Mouse (Mus musculus) kidney, postnatal 36 days (tissue): ENCODE data around the gene Hebp1.
A peak's percentile ranks its signal among the peaks of the same experiment; 100 is the strongest.

Source experiments
- DNase-seq, 2 experiments: peaks; one replicate each; pipeline ENCODE4 v3.0.0; 2021 to 2022; ENCODE audit warnings: mixed read lengths in 2 of 2

The Hebp1 gene

GRCm38 (mm10) chr6:135196707-135197106, 1.1 kb downstream of the Hebp1 start:
- no peak for DNase-seq

DNA sequence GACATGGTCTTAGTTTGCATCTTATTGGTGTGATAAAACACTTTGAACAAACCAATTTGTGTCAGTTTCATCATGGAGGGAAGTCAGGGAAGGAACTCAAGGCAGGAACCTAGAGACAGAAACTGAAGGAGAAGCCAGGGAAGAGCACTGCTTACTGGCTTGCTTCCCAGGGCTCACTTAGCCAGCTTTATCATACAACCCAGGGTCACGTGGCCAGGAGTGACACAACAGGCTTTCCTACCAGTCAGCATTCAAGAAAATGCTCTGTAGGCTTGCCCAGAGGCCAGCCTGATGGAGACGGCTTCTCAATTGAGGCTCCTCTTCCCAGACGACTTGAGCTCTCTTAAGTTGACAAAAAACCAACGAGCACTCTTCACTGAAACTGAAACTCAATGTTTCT, 2.9 kb downstream of the Hebp1 start:
- DNase-seq, result no peak

DNA sequence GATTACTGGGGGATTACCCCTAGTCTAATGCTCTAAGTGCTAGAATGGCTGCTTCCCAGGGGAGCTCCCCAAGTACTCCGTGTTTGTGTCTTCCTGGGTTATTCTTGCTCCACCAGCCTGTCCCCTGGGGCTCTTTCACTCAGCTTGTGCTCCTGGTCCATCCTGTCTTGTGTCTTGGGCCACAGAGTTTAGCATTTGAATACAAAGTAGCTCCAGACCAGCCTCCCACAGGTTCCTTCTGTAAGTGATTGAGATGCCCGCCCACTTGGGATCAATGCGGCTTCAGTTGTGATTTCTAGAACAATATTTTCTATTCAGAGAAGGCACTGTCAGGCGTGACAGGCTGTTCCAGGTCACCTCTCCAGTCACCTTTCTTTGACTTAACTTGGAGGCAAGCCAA, 4.1 kb downstream of the Hebp1 start:
- DNase-seq, result peak in 1 of 2 experiments; percentile 17

- no peak for DNase-seq
Measured at GRCm38 (mm10) chr6:135192993-135193392, 4.8 kb downstream of the Hebp1 start.

DNA sequence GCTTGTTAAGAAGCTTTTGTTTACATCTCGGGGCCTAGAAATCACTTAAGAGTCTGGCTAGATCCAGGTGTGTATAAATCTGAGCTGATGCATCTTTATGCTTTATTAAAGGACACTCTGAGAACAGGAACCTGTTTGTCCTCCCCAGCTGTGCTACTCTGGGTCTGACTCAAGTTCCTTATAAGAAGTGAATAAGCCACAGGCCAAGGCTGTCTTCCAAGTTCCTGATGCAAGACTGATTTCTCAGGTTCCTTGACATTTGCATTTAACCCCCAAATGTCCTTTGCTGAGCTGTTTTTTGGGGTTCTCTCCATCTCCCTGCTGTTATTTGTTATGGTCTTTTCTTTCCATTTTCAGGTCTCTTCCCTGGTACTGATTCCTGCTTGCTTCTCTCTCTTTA, 5.9 kb downstream of the Hebp1 start:
- DNase-seq, result no peak

- no peak for DNase-seq
Measured at GRCm38 (mm10) chr6:135190122-135190521, 7.7 kb downstream of the Hebp1 start.

DNA sequence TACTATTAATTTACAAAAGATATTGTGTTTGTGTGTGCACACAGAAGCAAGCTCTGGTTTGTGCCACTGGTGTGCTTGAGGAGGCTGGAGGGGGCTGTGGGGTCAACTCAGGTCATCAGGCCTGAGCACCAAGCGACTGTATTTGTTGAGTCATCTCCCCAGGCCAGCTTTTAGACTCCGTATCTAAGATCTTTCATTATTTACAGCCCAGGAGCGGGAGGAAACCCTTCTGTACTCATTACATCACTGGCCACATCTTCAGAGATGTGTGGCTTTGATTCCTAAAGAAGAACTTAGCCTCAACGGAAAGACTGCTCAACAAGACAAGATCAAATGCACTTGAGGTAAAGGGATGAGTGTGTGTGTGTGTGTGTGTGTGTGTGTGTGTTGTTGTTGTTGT, 9.2 kb downstream of the Hebp1 start:
- no peak for DNase-seq

GRCm38 (mm10) chr6:135187076-135187917, 10.5 kb downstream of the Hebp1 start:
- no peak for DNase-seq

DNA sequence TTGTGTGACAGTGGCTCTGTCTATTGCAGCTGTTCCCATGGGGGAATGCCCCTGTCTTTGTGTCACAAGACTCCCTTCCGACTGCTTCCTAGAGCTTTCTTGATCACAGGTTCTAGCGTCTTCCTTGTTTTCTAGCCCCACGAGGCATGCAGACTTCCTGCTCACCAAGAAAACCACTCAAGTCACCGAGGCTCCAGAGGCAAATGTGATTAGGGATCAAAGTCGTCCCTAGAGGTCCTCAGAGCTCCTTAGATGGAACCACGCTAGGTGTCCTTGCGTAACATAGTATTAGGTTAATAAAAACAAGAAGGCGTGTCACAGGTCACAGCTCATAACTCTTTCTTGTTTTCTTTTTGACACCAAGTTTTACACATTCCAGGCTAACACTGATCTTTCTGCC, 13.9 kb downstream of the Hebp1 start:
- DNase-seq, result peak; percentile 27 to 46

DNA sequence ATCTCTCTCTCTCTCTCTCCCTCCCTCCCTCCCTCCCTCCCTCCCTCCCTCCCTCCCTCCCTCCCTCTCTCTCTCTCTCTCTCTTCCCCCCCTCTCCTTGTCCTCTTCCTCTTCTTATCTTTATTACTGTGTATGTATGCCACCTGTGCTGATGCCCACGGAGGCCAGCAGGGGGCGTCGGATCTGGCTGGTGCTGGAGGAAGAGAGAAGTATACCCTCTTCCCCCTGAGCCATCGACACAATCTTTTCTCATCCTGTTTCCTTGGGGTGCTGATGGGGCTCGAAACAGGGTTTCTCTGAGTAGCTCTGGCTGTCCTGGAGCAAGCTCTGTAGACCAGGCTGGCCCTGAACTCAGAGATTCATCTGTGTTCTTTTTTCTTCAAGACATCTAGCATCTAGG, 14.9 kb downstream of the Hebp1 start:
- no peak for DNase-seq

- no peak for DNase-seq
Measured at GRCm38 (mm10) chr6:135178599-135178998, 19.2 kb downstream of the Hebp1 start.

- no peak for DNase-seq
Measured at GRCm38 (mm10) chr6:135177271-135177670, 20.6 kb downstream of the Hebp1 start.

DNA sequence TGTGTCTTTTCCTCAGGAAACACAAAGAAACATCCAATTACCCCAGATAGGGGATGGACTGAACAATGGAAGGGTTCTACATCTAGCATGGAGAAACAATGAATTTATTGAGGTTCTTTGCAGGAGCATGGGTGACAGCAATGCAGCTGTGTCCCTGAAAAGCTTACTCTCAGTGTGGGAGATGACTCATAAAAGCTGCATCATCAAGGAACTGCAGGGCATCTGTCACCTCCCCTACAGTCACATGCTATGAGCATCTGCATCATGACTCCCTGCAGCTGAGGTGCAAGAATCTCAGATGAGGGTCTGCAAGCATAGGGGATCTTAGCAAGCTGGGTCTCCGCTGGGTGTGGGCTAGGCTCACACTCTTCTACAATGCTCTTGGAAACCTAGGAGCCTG, 22.8 kb downstream of the Hebp1 start:
- DNase-seq, result no peak

DNA sequence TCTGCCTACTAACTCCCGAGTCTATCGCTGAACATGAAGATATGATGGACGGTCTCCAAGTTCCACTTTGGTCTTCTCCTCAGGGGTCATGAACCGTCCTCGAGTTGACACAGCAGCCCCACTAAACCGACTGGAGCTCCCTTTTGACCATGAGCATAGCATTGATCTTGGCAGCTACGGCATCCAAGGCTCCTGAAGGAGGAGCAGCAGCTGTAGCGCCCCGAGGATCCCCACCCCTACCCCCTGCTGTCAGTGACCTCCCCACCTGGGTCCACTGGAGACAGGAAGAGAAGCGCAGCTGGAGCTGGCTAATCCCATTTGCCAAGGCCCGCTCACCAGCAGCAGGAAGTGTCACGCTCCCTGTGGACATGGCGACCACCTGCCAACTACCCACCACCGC, 26.1 kb downstream of the Hebp1 start:
- DNase-seq, result no peak

- no peak for DNase-seq
Measured at GRCm38 (mm10) chr6:135169246-135169645, 28.6 kb downstream of the Hebp1 start.

DNA sequence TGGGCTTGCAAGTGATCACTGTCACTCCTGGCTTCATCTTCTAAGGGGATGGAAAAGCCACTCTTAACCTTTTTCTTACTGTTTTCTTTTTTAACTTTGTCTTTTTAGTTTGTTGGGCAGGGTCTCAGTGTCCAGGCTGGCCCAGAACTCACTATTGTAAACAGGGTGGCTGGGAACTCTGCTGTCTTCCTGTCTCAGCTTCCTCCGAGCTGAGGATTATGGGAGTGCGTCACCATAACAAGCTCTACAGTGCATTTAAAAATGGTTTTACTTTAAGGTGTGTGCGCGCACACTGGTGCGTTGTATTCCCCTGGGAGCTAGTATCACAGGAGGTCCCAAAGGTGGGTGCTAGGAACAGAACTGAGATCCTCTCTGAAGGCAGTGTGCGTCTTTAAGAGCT, 29.4 kb downstream of the Hebp1 start:
- DNase-seq, result peak in 1 of 2 experiments; percentile 32

DNA sequence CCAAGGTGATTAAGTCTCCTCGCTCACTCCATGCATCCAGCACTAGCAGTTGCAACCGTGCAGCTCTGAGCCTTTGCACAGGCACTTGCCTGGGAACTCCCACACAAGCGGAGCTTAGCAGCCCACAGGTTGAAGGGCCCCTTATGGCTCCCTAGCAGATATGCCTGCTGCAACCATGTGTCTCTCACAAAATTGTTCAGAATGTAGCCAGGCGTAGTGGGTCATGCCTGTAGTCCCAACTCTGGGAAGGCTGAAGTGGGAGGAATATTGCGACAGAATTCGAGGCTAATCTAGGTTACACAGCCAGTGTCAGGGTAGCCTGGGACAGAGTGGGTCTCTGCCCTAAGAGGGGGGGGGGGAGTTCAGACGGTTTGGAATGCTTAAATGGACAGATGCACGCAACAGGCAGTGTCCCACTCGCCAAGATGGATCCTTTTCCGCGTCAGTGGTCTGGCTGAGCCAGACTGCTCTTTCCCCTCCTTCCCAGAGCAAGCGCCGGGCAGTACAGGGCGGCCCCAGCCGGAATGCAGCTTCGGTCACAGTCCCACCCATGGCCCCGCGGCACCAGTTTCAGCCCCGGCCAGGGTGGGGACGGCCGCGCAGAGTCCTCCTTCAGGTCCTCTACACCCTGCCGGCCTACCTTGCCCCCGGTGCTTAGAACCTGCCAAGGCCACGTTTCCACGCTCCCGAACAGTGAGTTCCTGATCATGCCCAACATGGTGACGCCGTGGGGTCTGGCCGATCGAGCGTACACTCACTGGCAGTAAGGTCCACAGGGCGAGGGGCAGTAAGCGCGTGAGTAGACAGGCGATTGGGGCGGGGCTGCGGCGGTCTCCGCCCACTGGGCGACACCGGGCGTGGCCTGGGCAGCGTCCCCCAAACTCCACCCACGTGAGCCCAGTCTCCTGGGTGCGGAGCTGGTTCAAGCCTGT, 30.2 kb downstream of the Hebp1 start:
- peak; percentile 93 to 96 for DNase-seq

- DNase-seq, result no peak
Measured at GRCm38 (mm10) chr6:135166712-135167111, 31.1 kb downstream of the Hebp1 start.

DNA sequence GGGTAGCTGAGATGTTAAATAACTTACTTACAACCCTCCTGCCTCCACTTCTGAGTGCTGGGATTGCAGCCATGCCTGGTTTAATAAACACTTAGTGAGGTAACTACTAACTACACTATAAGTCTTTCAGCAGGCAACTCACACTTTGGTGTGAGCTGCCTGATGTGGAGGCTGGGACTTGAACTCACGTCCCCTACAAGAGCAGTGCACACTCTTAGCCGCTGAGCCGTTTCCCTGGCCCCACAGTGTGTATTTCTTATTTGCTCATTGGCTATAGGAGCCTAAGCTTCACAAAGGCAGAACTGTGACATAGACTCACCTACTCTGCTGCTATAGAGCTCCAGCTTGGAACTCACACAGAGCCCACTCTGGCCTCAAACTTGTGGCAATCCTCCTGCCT, 31.6 kb downstream of the Hebp1 start:
- peak in 1 of 2 experiments; percentile 14 for DNase-seq

DNA sequence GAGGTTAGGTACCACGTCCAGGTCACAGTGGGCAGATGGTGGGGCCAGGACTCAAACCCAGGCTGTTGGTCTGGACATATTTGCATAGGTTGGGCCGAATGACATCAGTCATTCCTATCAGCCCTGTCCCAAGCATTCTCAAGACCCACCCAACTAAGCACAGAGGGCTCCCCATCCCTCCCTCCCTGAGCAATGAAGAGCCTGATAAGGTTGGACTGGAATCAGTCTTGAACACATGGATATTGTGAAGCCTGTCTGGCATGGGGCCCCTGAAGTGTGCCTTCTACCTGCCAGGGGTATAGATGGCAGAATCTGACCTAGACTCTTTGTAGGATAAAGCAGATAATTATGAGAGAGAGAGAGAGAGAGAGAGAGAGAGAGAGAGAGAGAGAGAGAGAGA, 32.1 kb downstream of the Hebp1 start:
- DNase-seq, result no peak

GRCm38 (mm10) chr6:135165191-135165590, 32.6 kb downstream of the Hebp1 start:
- DNase-seq, result peak; percentile 43 to 65

- DNase-seq, result no peak
Measured at GRCm38 (mm10) chr6:135162861-135163260, 35.0 kb downstream of the Hebp1 start.

- no peak for DNase-seq
Measured at GRCm38 (mm10) chr6:135162311-135162710, 35.5 kb downstream of the Hebp1 start.

- no peak for DNase-seq
Measured at GRCm38 (mm10) chr6:135161356-135161755, 36.5 kb downstream of the Hebp1 start.
